Mouse (Mus musculus): ENCODE data around the gene 2810408A11Rik. TPM values are rescaled to one million over a fixed set of nuclear protein-coding genes. Genes with fewer than 3 reads are reported as not detected.

Gene 2810408A11Rik
- polyA plus RNA-seq, 1 experiment from 2014 or later, result 1.2 TPM

DNA sequence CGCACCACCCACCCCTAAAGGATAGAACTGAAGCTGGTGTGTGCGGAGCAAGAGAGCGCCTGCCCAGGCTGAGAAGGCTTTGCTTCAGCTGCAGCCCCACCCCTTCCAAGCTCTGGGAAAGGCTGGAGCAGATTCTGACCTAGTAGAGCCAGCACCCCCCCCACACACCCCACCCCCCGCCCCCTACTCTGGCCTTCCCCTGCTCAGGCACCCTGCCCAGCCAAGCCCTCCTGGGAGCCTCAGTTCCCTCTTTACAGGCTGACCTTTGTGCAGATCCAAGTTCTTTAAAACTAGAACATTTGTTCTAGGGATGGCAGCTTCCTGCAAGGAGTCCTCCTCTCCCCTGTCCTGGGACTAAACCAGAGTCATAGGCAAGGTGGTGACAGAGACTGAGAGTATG is 36.6 kb upstream of the 2810408A11Rik start:
- no peak for TF ChIP-seq CTCF (IDR thresholded peaks at IDR 0.05; ENCODE audit: low read depth)
- TF ChIP-seq EP300 (IDR thresholded peaks at IDR 0.05; ENCODE audit: low read depth), result no peak
- Histone ChIP-seq H3K36me3 (replicated peaks; ENCODE audit: insufficient read depth, low read length) (no peaks in the 10 kb centered on the region), H3K4me1 (ENCODE audit: insufficient read depth) (peaks cover 21% of the 10 kb centered on the region), H3K9ac (replicated peaks) (no peak overlapping the region), H3K4me2 (ENCODE audit: low read depth, low read length) (no peak overlapping the region), H3K27ac (ENCODE audit: low read depth) (no peak overlapping the region), H3K4me3 (ENCODE audit: low read depth, low read length) (no peak overlapping the region), H3K27me3 (ENCODE audit: insufficient read depth, low read length) (peaks cover 55% of the 10 kb centered on the region), H3K9me3 (ENCODE audit: low read length) (no peaks in the 10 kb centered on the region)
- ATAC-seq, result no peak
- 43% methylated on average over 4 of the region's 4 CpGs for whole genome bisulfite sequencing (ENCODE audit: insufficient replicate concordance)
- DNase-seq, result no peak

DNA sequence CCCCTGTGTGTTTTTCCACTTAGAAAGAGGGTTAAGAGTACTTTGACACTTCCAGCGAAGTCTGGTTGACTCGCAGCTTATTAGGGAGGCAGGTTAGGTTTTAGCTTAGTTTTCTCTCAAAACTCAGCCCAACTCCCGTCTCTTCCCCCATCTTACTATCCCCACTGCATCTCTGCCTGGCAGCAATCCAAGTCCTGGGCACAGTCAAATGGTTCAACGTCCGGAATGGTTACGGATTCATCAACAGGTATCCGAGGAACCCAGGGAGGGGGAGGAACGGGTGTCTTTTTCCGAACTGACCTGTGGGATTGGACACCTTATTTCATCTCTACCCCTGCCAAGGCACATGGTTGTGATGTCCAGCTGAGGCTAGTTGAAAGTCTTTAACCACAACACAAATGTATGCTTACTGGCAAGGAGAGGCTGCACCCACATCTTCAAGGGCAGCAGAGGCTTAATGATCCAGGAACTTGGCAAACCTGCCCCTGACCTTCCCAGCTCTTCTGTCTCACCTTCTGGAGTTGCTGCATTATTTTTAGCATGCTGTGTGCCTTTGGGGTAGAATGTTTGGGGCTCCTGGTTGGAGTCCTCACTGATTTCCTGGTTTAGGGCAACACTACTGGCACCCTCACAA is 36.0 kb upstream of the 2810408A11Rik start:
- no peak overlapping the region for H3K9ac ChIP-seq (replicated peaks)
- 44% methylated on average over 9 of the region's 9 CpGs for WGBS (ENCODE audit: insufficient replicate concordance)
- H3K4me1 ChIP-seq (ENCODE audit: insufficient read depth), result peaks cover 21% of the 10 kb centered on the region
- DNase-seq, result no peak
- H3K4me3 ChIP-seq (ENCODE audit: low read depth, low read length), result peak overlapping the region; percentile 50; the same call in 1 of the 2 replicates
- TF ChIP-seq EP300 (IDR thresholded peaks at IDR 0.05; ENCODE audit: low read depth) (no peak), CTCF (IDR thresholded peaks at IDR 0.05; ENCODE audit: low read depth) (no peak)
- no peak overlapping the region for H3K4me2 ChIP-seq (ENCODE audit: low read depth, low read length)
- no peak for ATAC-seq
- H3K36me3 ChIP-seq (replicated peaks; ENCODE audit: insufficient read depth, low read length), result no peaks in the 10 kb centered on the region
- H3K9me3 ChIP-seq (ENCODE audit: low read length), result no peaks in the 10 kb centered on the region
- peaks cover 52% of the 10 kb centered on the region for H3K27me3 ChIP-seq (ENCODE audit: insufficient read depth, low read length)
- H3K27ac ChIP-seq (ENCODE audit: low read depth), result no peak overlapping the region

DNA sequence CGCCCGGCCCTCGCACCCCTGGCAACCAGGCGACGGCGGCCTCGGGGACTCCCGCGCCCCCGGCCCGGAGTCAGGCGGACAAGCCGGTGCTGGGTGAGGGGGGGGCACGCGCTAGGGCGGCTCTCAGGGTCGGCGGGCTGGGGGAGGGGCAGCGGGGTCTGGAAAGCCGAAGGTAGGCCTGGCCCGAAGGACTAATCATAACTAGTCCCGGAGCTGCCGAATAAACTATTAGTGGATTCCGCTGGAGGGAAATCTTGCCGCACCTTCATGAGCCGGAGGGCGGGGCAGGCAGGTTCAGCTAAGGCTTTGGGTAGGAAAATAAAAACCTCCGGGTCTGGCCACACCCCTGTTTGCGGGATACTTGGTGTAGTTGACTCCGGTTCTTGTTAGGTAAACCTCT is 35.4 kb upstream of the 2810408A11Rik start:
- Histone ChIP-seq H3K9me3 (ENCODE audit: low read length) (no peaks in the 10 kb centered on the region), H3K27me3 (ENCODE audit: insufficient read depth, low read length) (peaks cover 52% of the 10 kb centered on the region), H3K36me3 (replicated peaks; ENCODE audit: insufficient read depth, low read length) (no peaks in the 10 kb centered on the region), H3K4me2 (ENCODE audit: low read depth, low read length) (peak overlapping the region; percentile 87), H3K4me1 (ENCODE audit: insufficient read depth) (peaks cover 21% of the 10 kb centered on the region), H3K27ac (ENCODE audit: low read depth) (no peak overlapping the region), H3K9ac (replicated peaks) (no peak overlapping the region), H3K4me3 (ENCODE audit: low read depth, low read length) (peak overlapping the region; percentile 50)
- TF ChIP-seq EP300 (IDR thresholded peaks at IDR 0.05; ENCODE audit: low read depth) (no peak), CTCF (IDR thresholded peaks at IDR 0.05; ENCODE audit: low read depth) (no peak)
- ATAC-seq, result no peak
- 4% methylated on average over 30 of the region's 30 CpGs for WGBS (ENCODE audit: insufficient replicate concordance)
- no peak for DNase-seq

DNA sequence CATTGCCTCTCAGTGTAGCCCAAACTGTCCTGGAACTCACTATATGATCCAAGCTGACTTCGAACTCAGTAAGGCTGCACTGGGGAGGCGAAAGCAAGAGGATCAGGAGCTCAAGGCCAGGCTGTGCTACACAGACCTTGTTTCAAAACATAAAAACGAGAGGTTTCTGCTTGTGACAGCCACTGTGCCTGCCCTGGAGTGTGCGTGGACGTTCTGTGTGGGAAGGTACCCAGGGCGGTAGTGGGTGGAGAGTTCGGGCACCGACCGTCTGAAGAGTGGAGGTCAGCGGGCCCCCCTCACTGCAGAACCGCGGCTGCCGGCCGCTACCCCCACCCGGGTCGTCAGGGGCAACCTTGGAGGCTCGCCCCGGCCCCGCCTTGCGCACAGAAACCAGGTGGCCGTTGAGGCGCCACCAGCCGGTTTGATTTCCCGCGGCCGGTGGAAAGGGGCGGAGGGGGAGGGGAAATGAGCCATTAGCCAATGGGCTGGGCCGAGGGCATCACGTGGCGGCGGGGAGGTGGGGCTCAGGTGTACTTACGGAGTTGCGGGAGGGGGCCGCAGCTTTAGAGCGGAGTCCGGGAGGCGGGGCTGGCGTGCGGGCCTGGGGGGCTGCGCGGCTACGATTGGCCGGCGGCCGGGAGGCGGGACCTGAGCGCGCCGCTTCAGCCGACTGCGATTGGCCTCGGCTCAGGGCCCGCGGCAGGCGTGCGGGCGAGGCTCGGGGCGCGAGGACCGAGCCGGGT is 34.5 kb upstream of the 2810408A11Rik start, which contains the start of gene Ybx2:
Gene Ybx2, plus strand, starts transcription at position 660 of the 743 bp plus-strand sequence.
- Histone ChIP-seq H3K27me3 (ENCODE audit: insufficient read depth, low read length) (peaks cover 52% of the 10 kb centered on the region), H3K9ac (replicated peaks) (0 out of 2 replicates have a peak within 1 kb of the TSS, but pooled peaks have one; percentile 8), H3K27ac (ENCODE audit: low read depth) (no peak within 1 kb of the TSS), H3K4me2 (ENCODE audit: low read depth, low read length) (peak within 1 kb of the TSS; percentile 87), H3K36me3 (replicated peaks; ENCODE audit: insufficient read depth, low read length) (no peaks in the 10 kb centered on the region), H3K4me1 (ENCODE audit: insufficient read depth) (peaks cover 21% of the 10 kb centered on the region), H3K4me3 (ENCODE audit: low read depth, low read length) (peak within 1 kb of the TSS; percentile 50), H3K9me3 (ENCODE audit: low read length) (no peaks in the 10 kb centered on the region)
- 2% methylated on average over 43 of the region's 62 CpGs for WGBS (ENCODE audit: insufficient replicate concordance)
- peak; percentile 63 for ATAC-seq
- no peak for TF ChIP-seq EP300 (IDR thresholded peaks at IDR 0.05; ENCODE audit: low read depth)
- TF ChIP-seq CTCF (IDR thresholded peaks at IDR 0.05; ENCODE audit: low read depth), result 0 out of 2 replicates have a peak, but pooled peaks have one; percentile 19
- DNase-seq, result peak; percentile 87

DNA sequence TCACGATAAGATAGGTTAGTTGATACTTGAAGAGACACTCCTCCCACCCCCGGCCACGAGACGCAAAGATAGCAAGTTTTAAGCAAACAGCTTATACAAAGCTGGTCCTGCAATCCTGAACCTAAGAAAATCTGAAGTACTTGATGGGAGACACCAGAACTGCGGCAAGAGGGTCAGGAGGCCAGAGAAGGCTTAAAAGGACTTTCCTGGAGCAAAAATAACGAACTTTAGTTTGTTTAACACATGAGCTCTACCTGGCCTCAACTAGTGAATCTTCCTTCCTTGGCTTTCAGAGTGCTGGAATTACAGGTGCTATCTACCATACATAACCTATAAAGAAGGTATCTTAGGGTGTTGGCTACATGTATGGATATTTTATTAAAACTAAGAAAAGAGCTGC is 33.9 kb upstream of the 2810408A11Rik start:
- TF ChIP-seq EP300 (IDR thresholded peaks at IDR 0.05; ENCODE audit: low read depth), result no peak
- no peak for TF ChIP-seq CTCF (IDR thresholded peaks at IDR 0.05; ENCODE audit: low read depth)
- Histone ChIP-seq H3K27me3 (ENCODE audit: insufficient read depth, low read length) (peaks cover 52% of the 10 kb centered on the region), H3K4me3 (ENCODE audit: low read depth, low read length) (peak overlapping the region; percentile 50; the same call in 1 of the 2 replicates), H3K4me1 (ENCODE audit: insufficient read depth) (peaks cover 21% of the 10 kb centered on the region), H3K9me3 (ENCODE audit: low read length) (no peaks in the 10 kb centered on the region), H3K4me2 (ENCODE audit: low read depth, low read length) (peak overlapping the region; percentile 62), H3K36me3 (replicated peaks; ENCODE audit: insufficient read depth, low read length) (no peaks in the 10 kb centered on the region), H3K9ac (replicated peaks) (no peak overlapping the region; the same call in 1 of the 2 replicates), H3K27ac (ENCODE audit: low read depth) (no peak overlapping the region)
- WGBS (ENCODE audit: insufficient replicate concordance), result 16% methylated on average over 6 of the region's 6 CpGs
- ATAC-seq (no peak), DNase-seq (no peak)

DNA sequence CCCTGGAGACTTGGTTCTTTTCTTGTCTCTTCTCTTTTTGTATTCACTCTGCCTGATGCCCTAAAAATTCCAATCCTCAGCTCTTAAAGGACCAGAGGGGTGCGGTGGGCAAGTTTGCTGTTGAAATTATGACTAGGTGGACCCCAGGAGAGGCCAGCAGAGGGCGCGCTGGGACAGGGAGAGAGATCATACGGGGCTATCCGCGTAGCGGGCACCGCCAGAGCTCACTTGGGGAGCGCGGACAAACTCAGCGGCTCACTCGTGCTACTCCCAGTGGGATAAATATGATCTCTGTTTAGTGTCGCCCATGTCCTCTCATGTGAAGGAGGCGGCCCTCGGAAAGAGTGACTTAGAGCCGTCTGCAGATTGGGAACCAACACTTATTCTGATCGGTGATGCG is 33.4 kb upstream of the 2810408A11Rik start:
- Histone ChIP-seq H3K27ac (ENCODE audit: low read depth) (no peak overlapping the region), H3K36me3 (replicated peaks; ENCODE audit: insufficient read depth, low read length) (no peaks in the 10 kb centered on the region), H3K4me2 (ENCODE audit: low read depth, low read length) (peak overlapping the region; percentile 62), H3K4me1 (ENCODE audit: insufficient read depth) (peaks cover 21% of the 10 kb centered on the region), H3K4me3 (ENCODE audit: low read depth, low read length) (peak overlapping the region; percentile 19; the same call in 1 of the 2 replicates), H3K27me3 (ENCODE audit: insufficient read depth, low read length) (peaks cover 50% of the 10 kb centered on the region), H3K9me3 (ENCODE audit: low read length) (no peaks in the 10 kb centered on the region), H3K9ac (replicated peaks) (no peak overlapping the region; the same call in 1 of the 2 replicates)
- peak; percentile 71 for ATAC-seq
- 2% methylated on average over 18 of the region's 18 CpGs for WGBS (ENCODE audit: insufficient replicate concordance)
- TF ChIP-seq EP300 (IDR thresholded peaks at IDR 0.05; ENCODE audit: low read depth) (no peak), CTCF (IDR thresholded peaks at IDR 0.05; ENCODE audit: low read depth) (peak; percentile 97)
- peak; percentile 96 for DNase-seq

Measured in liver, postnatal 0 days (tissue).